Mouse (Mus musculus) heart, embryonic 14.5 days (tissue): Measurements from ENCODE around the gene Olfr427. TPM values are rescaled to one million over a fixed set of nuclear protein-coding genes. Genes with fewer than 3 reads are reported as not detected.

ENCODE experiments used
- ATAC-seq: fragments of 200-750 bp; cut with Nextera tagmentation; 2 replicates; pipeline ENCODE4 v1.8.0; 2017; ENCODE audit warnings: low read depth, moderate TSS enrichment; ENCODE audit not compliant: insufficient number of reproducible peaks, insufficient read depth, low FRiP score
- H3K27ac ChIP-seq, 2 experiments: fragments of 200-500 bp in 1 of 2; fragments of 300-500 bp in 1 of 2; sonication (generic) in 1 of 2; replicated peaks in 1 of 2; 2 replicates each; pipeline ENCODE4 v1.5.1; 2012 to 2014; ENCODE audit warnings: low read depth in 2 of 2, low read length in 2 of 2, control low read depth in 1 of 2, mild to moderate bottlenecking in 1 of 2, mixed read lengths in 1 of 2; ENCODE audit not compliant: control insufficient read depth in 1 of 2, insufficient read depth in 1 of 2
- H3K27me3 ChIP-seq: fragments of 300-500 bp; sonication (generic); 2 replicates; pipeline ENCODE4 v1.6.1; 2014; ENCODE audit warnings: mild to moderate bottlenecking, low read length, control low read depth; ENCODE audit not compliant: control insufficient read depth, insufficient read depth
- H3K36me3 ChIP-seq: fragments of 300-500 bp; sonication (generic); 2 replicates; pipeline ENCODE4 v1.6.1; 2014; ENCODE audit warnings: mild to moderate bottlenecking, control low read depth, low read length, mixed read lengths; ENCODE audit not compliant: control insufficient read depth, insufficient read depth
- H3K4me1 ChIP-seq, 2 experiments: fragments of 200-500 bp in 1 of 2; fragments of 300-500 bp in 1 of 2; sonication (generic) in 1 of 2; 2 replicates each; pipeline ENCODE4 v1.6.1; 2012 to 2014; ENCODE audit warnings: low read length in 2 of 2, control low read depth in 1 of 2, mixed read lengths in 1 of 2; ENCODE audit not compliant: control insufficient read depth in 2 of 2, insufficient read depth in 2 of 2
- H3K4me2 ChIP-seq: fragments of 300-500 bp; sonication (generic); 2 replicates; pipeline ENCODE4 v1.6.1; 2014; ENCODE audit warnings: mild to moderate bottlenecking, low read length
- H3K4me3 ChIP-seq, 2 experiments: fragments of 200-500 bp in 1 of 2; fragments of 300-500 bp in 1 of 2; sonication (generic) in 1 of 2; 2 replicates each; pipeline ENCODE4 v1.5.1; 2012 to 2014; ENCODE audit warnings: low read length in 2 of 2, mild to moderate bottlenecking in 2 of 2, control low read depth in 1 of 2, low read depth in 1 of 2, moderate library complexity in 1 of 2; ENCODE audit not compliant: control insufficient read depth in 1 of 2, insufficient read depth in 1 of 2
- H3K9ac ChIP-seq: fragments of 300-500 bp; sonication (generic); 2 replicates; pipeline ENCODE4 v1.6.1; 2014; ENCODE audit warnings: mild to moderate bottlenecking, low read length
- H3K9me3 ChIP-seq: fragments of 300-500 bp; sonication (generic); 2 replicates; pipeline ENCODE4 v1.6.1; 2016; ENCODE audit warnings: low read length, control low read depth; ENCODE audit not compliant: control insufficient read depth
- WGBS: fragments of 180-500 bp; shearing (Covaris S2); extraction: QIAGEN DNeasy Blood & Tissue Kit; methylation state at CpG from one replicate; pipeline ENCODE4 v1.1.7; 2014; 5-methylcytosine and 5-hydroxymethylcytosine counted together
- polyA plus RNA-seq: library from polyadenylated mRNA; unstranded; fragments of >200 nt; fragmentation: Nextera tagmentation; extraction: Ambion mirVana; gene quantifications from 2 replicates; pipeline ENCODE4 v1.2.1, GENCODE M21; 2014

The Olfr427 gene
- polyA plus RNA-seq, 1 experiment from 2014 or later, result not detected

DNA sequence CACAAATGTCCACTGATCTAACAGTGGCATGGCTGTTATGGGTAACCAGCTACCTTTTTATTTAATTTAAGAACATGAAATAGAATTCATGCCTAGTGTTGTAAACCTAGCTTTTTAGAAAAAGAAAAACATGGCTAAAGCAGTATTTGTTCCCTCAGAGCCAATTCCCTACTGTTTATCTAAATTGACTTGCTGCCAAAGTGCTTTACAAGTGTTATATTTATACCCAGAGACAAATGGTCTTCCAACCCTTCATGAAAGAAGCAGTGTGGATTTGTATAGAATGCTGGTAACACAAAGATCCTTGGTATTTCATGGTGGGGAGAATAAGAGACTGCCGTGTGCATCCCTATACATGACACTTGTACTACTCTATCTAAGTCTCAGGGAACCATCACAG lies 50.0 kb downstream of the Olfr427 start:
- no peaks in the 10 kb centered on the region for H3K27me3 ChIP-seq
- no peak overlapping the region for H3K4me2 ChIP-seq
- no peak overlapping the region for H3K27ac ChIP-seq
- H3K9me3 ChIP-seq, result no peaks in the 10 kb centered on the region
- no peak overlapping the region for H3K4me3 ChIP-seq
- no peak overlapping the region for H3K9ac ChIP-seq
- H3K36me3 ChIP-seq, result no peaks in the 10 kb centered on the region
- ATAC-seq, result no peak
- 24% methylated on average over 1 of the region's 1 CpGs for WGBS
- peaks cover 0 to 9% of the 10 kb centered on the region in 2 experiments; a peak in 2 of 4 replicates for H3K4me1 ChIP-seq

DNA sequence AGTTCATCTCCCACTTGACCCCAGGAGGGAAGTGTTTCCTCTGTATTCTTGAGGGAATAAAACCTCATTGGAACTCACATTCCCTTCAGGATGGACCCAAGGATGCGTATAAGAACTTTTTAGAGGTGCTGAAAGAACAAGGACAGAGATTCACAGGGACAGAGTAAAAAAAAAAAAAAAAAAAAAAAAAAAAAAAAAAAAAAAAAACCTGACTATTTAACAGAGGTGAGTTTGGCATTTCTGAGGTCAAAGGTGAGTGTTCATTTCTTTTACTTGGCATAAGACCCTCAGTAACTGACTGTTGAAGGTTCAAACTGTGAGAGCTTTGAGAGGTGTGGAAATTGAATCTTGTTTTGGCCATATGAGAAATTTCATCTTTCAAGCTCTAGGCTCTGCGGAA lies 52.6 kb downstream of the Olfr427 start:
- H3K27me3 ChIP-seq, result no peaks in the 10 kb centered on the region
- WGBS, result 74% methylated on average over 2 of the region's 2 CpGs

More for the DNA sequence above, 52.6 kb downstream of the Olfr427 start:
- no peak overlapping the region for H3K9ac ChIP-seq
- no peaks in the 10 kb centered on the region for H3K9me3 ChIP-seq
- H3K36me3 ChIP-seq, result no peaks in the 10 kb centered on the region
- peaks cover 0 to 9% of the 10 kb centered on the region in 2 experiments; a peak in 2 of 4 replicates for H3K4me1 ChIP-seq
- no peak overlapping the region for H3K27ac ChIP-seq
- no peak for ATAC-seq
- no peak overlapping the region for H3K4me3 ChIP-seq
- no peak overlapping the region for H3K4me2 ChIP-seq

Other genes with a start within 250 kb of the Olfr427 start
- 2.8 and 3.8 TPM in 2 replicates for gene Ifi211, start 183.8 kb upstream of the Olfr427 start, polyA plus RNA-seq
- gene Mndal, start 154.4 kb upstream of the Olfr427 start, polyA plus RNA-seq, result 3.1 and 3.9 TPM in 2 replicates
- gene Ifi203, start 154.2 kb upstream of the Olfr427 start, polyA plus RNA-seq, result 0.99 and 1.1 TPM in 2 replicates
- gene Ifi202b, start 114.1 kb upstream of the Olfr427 start, polyA plus RNA-seq, result not detected in 2 replicates
- 2.1 TPM in 2 replicates for gene Ifi205, start 65.1 kb upstream of the Olfr427 start, polyA plus RNA-seq
- not detected in 2 replicates for gene Olfr433, start 56.2 kb upstream of the Olfr427 start, polyA plus RNA-seq
- gene Olfr432, start 47.7 kb upstream of the Olfr427 start, polyA plus RNA-seq, result not detected in 2 replicates
- not detected in 2 replicates for gene Olfr430, start 30.3 kb upstream of the Olfr427 start, polyA plus RNA-seq
- not detected in 2 replicates for gene Olfr429, start 12.6 kb upstream of the Olfr427 start, polyA plus RNA-seq
- not detected in 2 replicates for gene Olfr231, start 24.3 kb downstream of the Olfr427 start, polyA plus RNA-seq
- gene Olfr424, start 34.6 kb downstream of the Olfr427 start, polyA plus RNA-seq, result not detected in 2 replicates
- not detected in 2 replicates for gene Olfr420, start 58.7 kb downstream of the Olfr427 start, polyA plus RNA-seq
- 2.2 and 2.5 TPM in 2 replicates for gene Spta1, start 75.9 kb downstream of the Olfr427 start, polyA plus RNA-seq
- gene Olfr419, start 155.2 kb downstream of the Olfr427 start, polyA plus RNA-seq, result not detected in 2 replicates
- gene Mptx1, start 233.6 kb downstream of the Olfr427 start, polyA plus RNA-seq, result not detected in 2 replicates